Mouse (Mus musculus): Measurements from ENCODE around the gene Olfr934.

- TF ChIP-seq CTCF (IDR thresholded peaks at IDR 0.05; ENCODE audit: low read depth) (no peak), EP300 (IDR thresholded peaks at IDR 0.05; ENCODE audit: low read depth) (no peak)
Observed at GRCm38 (mm10) chr9:38954124-38954416, 34.0 kb downstream of the Olfr934 start.

Measured in liver, embryonic 14.5 days (tissue).